Mouse (Mus musculus): ENCODE data around the gene Olfr986. TPM values are rescaled to one million over a fixed set of nuclear protein-coding genes. Genes with fewer than 3 reads are reported as not detected.

Olfr986 gene
- total RNA-seq, 2 experiments from 2014 or later = not detected

- no peak for DNase-seq (ENCODE audit: low spot score in 2 of 2)
Observed at GRCm38 (mm10) chr9:40234233-40235072, 53.7 kb downstream of the Olfr986 start.

- no peak for DNase-seq (ENCODE audit: low spot score in 2 of 2)
Observed at GRCm38 (mm10) chr9:40235220-40235619, 54.5 kb downstream of the Olfr986 start.

Other genes starting within 250 kb of the Olfr986 start
- not detected for gene Olfr974, start 243.4 kb upstream of the Olfr986 start, total RNA-seq (2021)
- not detected for gene Olfr975, start 228.9 kb upstream of the Olfr986 start, total RNA-seq (2021)
- not detected for gene Olfr976, start 219.8 kb upstream of the Olfr986 start, total RNA-seq (2021)
- not detected for gene Olfr978, start 188.8 kb upstream of the Olfr986 start, total RNA-seq (2021)
- not detected for gene Olfr979, start 177.5 kb upstream of the Olfr986 start, total RNA-seq (2021)
- not detected for gene Olfr980, start 171.3 kb upstream of the Olfr986 start, total RNA-seq (2021)
- not detected for gene Olfr981, start 159.5 kb upstream of the Olfr986 start, total RNA-seq (2021)
- not detected for gene Olfr982, start 107.1 kb upstream of the Olfr986 start, total RNA-seq (2021)
- gene Olfr983, start 87.3 kb upstream of the Olfr986 start, total RNA-seq (2021) = not detected
- under 1 TPM in 1 of 2 experiments, not detected in 1; 0.07 TPM for gene Olfr984, start 66.7 kb upstream of the Olfr986 start, total RNA-seq (2021)
- not detected for gene Olfr985, start 50.7 kb upstream of the Olfr986 start, total RNA-seq (2021)
- not detected for gene Tmem225, start 32.8 kb upstream of the Olfr986 start, total RNA-seq (2021)
- gene Zfp202, start 11.4 kb downstream of the Olfr986 start, total RNA-seq (2021) = 1 to 10 TPM; 4.9 to 5.2 TPM
- gene Scn3b, start 88.3 kb downstream of the Olfr986 start, total RNA-seq (2021) = 100 to 1,000 TPM; 205 to 209 TPM

Measured in layer of hippocampus, postnatal 10 days (tissue).